Mouse (Mus musculus) bone marrow, adult 2 months (tissue): ENCODE measurements at regions not wholly inside any gene's neighbourhood (a gene's known extent, or its start where the extent isn't known, plus 50 kb on each side); places are given as distances from the start of the nearest gene placed in this dataset.

Experiments
- CTCF ChIP-seq: fragments of 200-500 bp; IDR thresholded peaks from 2 replicates; pipeline ENCODE4 v1.5.1; 2011; ENCODE audit warnings: low read length, control low read depth; ENCODE audit not compliant: control insufficient read depth, insufficient read depth
- POLR2A ChIP-seq: fragments of 200-500 bp; IDR thresholded peaks from 2 replicates; pipeline ENCODE4 v1.6.1; 2011; ENCODE audit warnings: low read depth, mild to moderate bottlenecking, control low read depth, low read length, borderline replicate concordance; ENCODE audit not compliant: control insufficient read depth

DNA sequence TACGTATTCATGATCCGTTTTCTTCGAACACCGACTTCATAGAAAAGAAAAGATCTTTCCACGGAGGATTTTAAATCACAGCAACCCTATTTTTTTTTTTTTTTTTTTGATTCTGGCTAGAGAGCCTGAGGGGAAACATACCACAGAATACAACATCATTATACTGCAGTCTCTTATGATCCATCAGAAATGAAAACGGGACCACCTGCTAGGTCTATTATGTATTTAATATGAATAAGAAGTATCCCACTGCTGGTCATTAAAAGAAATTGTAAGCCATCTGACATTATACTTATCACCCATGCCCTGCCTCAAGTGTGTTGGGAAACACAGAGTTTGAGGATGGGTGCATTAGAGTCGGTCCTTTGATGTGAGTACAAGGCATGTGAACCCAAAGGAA lies 130.7 kb upstream of the D16Ertd472e start:
- no peak for TF ChIP-seq POLR2A
- TF ChIP-seq CTCF, result no peak
